Mouse (Mus musculus) neural tube, postnatal 0 days (tissue): ENCODE results near the gene Trafd1. TPM values are rescaled to one million over a fixed set of nuclear protein-coding genes. Genes with fewer than 3 reads are reported as not detected.

Source experiments
- polyA plus RNA-seq: library from polyadenylated mRNA; unstranded; fragments of >200 nt; fragmentation: Nextera tagmentation; extraction: Ambion mirVana; gene quantifications from 2 replicates; pipeline ENCODE4 v1.2.1, GENCODE M21; 2015

Gene Trafd1
- 85.2 and 96.9 TPM in 2 replicates for polyA plus RNA-seq

DNA sequence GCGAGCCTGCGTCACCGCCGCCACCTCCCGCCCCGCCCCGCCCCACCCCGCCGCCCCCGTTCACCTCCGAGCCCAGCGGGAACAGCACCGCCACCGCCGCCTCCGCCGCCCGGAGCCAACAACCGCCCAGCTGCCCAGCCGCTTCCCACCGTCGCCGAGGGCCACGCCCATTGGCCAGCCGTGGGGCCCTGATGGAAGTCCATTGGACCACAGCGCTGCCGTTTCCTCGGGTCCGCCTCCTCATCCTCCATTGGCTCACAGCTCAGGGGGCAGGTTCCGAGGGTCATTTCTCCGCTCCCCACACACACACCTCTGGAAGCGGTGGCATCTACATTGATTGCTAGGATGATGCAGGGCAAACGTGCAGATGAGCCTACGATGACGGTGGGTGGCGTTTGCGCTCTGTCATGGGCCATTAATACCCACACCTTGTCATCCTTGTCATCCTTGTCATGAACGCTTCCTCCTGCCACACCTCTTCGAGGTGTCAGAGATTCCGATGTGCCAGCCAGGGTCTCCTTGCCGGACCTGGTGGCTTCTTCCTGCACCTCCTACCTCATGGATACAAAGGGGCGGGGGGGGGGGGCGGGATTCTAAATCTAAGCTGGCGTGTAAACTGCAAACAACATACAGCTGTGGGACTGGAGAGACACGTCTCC lies at the start of gene Trafd1:
Gene Trafd1 (minus strand): TSS at position 172 of the 659 bp plus-strand sequence.

DNA sequence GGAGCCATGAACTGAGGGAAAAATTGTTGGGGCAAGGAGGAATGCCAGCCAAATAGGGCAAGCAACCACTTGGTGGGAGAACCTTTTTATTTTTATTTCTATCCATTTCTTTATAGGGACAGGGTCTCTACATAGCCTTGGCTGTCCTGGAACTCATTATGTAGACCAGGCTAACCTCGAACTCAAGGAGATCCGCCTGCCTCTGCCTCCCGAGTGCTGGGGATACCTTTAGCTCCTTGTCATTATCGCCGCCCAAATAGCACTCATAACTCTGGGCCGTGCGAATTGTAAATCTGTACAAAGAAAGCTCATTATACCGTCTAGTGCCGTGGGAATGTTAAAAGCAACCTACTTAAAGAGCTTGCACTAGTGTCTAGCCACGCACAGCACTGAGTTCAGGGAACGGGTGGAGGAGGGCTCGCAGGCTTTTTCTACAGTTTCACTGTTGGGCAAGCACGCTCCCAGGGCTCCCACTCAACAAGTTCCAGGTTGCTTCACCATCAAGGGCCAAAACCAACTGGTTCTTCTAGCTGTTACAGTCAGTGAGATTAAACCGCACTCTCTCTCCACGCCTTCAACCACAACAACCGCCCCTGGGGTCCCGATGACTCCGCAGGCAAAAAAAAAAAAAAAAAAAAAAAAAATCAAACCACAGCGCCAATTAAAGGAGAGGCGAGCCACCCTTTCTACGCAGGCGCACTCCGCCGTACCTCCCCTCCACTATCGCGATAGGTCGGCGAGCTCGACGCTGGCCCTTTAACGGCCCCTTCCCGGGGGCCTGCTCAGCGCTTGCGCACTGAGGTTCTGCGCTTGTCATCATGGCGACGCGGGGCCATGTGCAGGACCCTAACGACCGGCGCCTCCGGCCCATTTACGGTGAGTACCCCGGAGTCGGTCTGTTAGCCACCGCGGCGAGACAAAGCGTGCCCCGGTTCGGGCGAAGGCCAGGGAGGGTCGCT lies 12.0 kb upstream of the Trafd1 start, which contains the start of gene Naa25:
Gene Naa25 (plus strand): TSS at position 750 of the 959 bp plus-strand sequence.

Other genes starting within 250 kb of the Trafd1 start
- 25.6 and 26.1 TPM in 2 replicates for gene Ptpn11, start 194.2 kb downstream of the Trafd1 start, polyA plus RNA-seq
- gene Rpl6, start 181.2 kb downstream of the Trafd1 start, polyA plus RNA-seq = 338 and 358 TPM in 2 replicates
- 15.1 and 23.3 TPM in 2 replicates for gene Hectd4, start 165.4 kb downstream of the Trafd1 start, polyA plus RNA-seq
- gene Naa25, start 12.3 kb upstream of the Trafd1 start, polyA plus RNA-seq = 41.6 and 46.4 TPM in 2 replicates
- gene Tmem116, start 66.3 kb upstream of the Trafd1 start, polyA plus RNA-seq = 2.5 and 2.7 TPM in 2 replicates
- 178 and 197 TPM in 2 replicates for gene Erp29, start 66.9 kb upstream of the Trafd1 start, polyA plus RNA-seq
- not detected in 2 replicates for gene Adam1b, start 117.8 kb upstream of the Trafd1 start, polyA plus RNA-seq
- gene Adam1a, start 159.8 kb upstream of the Trafd1 start, polyA plus RNA-seq = 1.8 and 2.4 TPM in 2 replicates
- not detected in 2 replicates for gene Gm42878, start 159.8 kb upstream of the Trafd1 start, polyA plus RNA-seq
- 52.9 and 61.8 TPM in 2 replicates for gene Mapkapk5, start 160.3 kb upstream of the Trafd1 start, polyA plus RNA-seq
- 145 and 157 TPM in 2 replicates for gene Aldh2, start 208.2 kb upstream of the Trafd1 start, polyA plus RNA-seq
- 1.7 and 1.9 TPM in 2 replicates for gene Acad12, start 233.3 kb upstream of the Trafd1 start, polyA plus RNA-seq